Mouse (Mus musculus): ENCODE data around the gene Gm14459.

Gene Gm14459

DNA sequence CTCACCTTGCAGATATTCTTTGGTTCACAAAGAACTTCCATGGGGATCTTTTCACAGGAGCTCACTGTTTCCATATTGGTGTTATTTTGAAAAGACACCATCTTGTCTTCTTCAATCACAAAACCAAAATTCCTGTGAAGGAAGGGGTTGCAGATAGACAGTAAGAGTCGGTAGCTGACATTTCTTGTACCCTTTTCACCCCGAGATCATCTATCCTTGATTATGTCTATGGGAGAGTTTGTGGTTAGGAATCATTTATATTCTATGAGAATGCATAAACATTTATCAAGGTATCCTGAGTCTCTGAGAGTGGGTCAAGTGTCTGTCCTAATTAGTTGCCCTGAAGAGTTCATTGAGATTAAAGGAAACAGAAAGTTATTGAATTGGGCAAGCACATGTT, at the start of gene Gm14459:
Gene Gm14459 (minus strand): TSS at position 101 of the 400 bp plus-strand sequence.
- in situ Hi-C loops (cut with MboI, MseI) = no loop called here

DNA sequence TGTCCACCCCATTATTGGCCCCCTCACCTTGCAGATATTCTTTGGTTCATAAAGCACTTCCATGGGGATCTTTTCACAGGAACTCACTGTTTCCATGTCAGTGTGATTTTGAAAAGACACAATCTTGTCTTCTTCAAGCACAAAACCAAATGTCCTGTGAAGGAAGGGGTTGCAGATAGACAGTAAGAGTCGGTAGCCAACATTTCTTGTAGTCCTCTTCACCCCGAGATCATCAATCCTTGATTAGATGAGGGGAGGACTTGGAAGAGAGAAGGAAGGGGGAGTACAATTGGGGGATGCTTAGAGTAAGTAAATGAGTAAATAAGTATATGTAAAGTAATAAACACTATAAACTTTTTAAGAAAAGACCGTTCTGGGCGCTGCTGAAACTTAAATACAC, 23.4 kb upstream of the Gm14459 start, which contains the start of gene Ssxb6:
Gene Ssxb6 (minus strand): TSS at position 101 of the 400 bp plus-strand sequence.
- in situ Hi-C loops (cut with MboI, MseI) = loop anchor here (5.0 kb wide), 1 partner anchor 39 kb away; no protein-coding TSS in a partner anchor

Data from T-helper 1 cell (primary cell).